Mouse (Mus musculus): ENCODE results near the gene Csnk1g2. TPM values are rescaled to one million over a fixed set of nuclear protein-coding genes. Genes with fewer than 3 reads are reported as not detected.

Csnk1g2 gene
- polyA plus RNA-seq (2014; fragmentation: Nextera tagmentation; extraction: Ambion mirVana), result 126 and 152 TPM in 2 replicates

DNA sequence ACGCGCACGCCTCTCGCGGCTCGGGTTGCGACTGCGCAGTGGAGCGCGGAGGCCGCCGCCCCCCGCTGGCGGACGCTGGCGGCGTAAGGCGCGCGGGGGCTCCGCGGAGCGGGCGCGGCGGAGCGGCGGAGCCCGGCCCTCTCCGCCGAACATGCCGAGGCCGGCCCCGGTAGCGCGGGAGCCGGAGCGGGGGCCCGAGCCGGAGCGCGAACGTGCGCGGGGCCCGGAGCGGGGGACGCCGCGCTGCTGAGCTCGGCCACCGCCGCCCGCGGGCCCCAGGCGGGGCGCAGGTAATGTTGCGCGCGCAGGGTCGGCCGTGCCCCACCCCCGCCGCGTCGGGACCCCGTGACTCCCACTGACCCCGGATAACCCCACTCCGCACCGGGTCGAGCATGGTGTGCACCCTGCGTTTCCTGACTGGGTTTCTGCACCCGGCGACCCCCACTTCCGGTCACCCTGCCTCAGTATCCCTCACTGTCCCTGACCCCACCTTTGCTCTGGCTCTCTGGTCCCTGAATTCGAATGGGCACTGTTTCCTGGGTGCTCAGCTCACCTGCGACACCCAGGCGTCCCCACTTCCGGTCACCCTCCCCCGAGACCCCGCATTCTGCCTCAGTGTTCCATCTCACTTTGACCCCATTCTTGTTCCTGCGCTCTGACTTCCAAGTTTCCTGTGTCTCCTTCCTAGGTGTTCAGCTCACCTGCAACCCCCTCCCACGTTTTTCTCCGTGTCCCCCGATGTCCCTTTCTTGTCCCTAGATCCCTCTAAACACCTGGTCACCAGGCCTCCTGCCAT is at the start of gene Csnk1g2:
Gene Csnk1g2 (plus strand): TSS at position 178 of the 796 bp plus-strand sequence.
- Histone ChIP-seq H3K27ac (replicated peaks; ENCODE audit: low read depth, low read length) (peak within 1 kb of the TSS; percentile 87), H3K4me1 (ENCODE audit: control insufficient read depth, insufficient read depth, low read length) (peaks cover 24% of the 10 kb centered on the region), H3K4me3 (ENCODE audit: low read depth, low read length) (peak within 1 kb of the TSS; percentile 87), H3K27me3 (ENCODE audit: control insufficient read depth, insufficient read depth, low read length) (no peaks in the 10 kb centered on the region), H3K9ac (ENCODE audit: low read length) (peak within 1 kb of the TSS; percentile 80), H3K36me3 (ENCODE audit: control insufficient read depth, insufficient read depth, low read length) (no peaks in the 10 kb centered on the region), H3K9me3 (ENCODE audit: control insufficient read depth, low read length) (no peaks in the 10 kb centered on the region), H3K4me2 (ENCODE audit: low read depth, severe bottlenecking) (peak within 1 kb of the TSS; percentile 69)
- 0 out of 2 replicates have a peak, but pooled peaks have one; percentile 10 for ATAC-seq (ENCODE audit: insufficient number of reproducible peaks, low FRiP score, low TSS enrichment, low read depth)
- under 1% methylated on average over 85 of the region's 85 CpGs for WGBS
- DNase-seq (ENCODE audit: low spot score), result peak; percentile 63

DNA sequence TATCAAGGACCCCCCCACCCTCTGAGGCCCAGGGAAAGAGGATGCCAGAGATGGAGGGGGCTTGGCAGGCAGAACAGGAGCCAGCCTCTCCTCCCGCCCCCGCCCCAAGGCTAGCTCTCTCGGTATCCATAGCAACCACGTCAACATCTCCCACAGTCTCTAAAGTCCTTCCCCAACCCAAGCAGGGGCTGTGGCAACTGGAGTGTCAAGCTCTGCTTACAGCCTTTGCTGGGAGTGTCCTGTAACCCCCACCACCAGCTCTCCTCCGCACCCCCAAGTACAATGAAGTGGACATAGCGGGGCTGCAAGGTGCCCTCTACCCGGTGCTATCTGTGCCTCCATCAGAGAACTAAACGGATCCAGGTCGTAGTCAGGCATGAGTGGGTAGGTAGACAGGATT is 48.7 kb upstream of the Csnk1g2 start:
- no peaks in the 10 kb centered on the region for H3K27me3 ChIP-seq (ENCODE audit: control insufficient read depth, insufficient read depth, low read length)
- DNase-seq (ENCODE audit: low spot score) (no peak), ATAC-seq (ENCODE audit: insufficient number of reproducible peaks, low FRiP score, low TSS enrichment, low read depth) (no peak)
- no peaks in the 10 kb centered on the region for H3K36me3 ChIP-seq (ENCODE audit: control insufficient read depth, insufficient read depth, low read length)
- 67% methylated on average over 9 of the region's 9 CpGs for WGBS
- peaks cover 31% of the 10 kb centered on the region for H3K4me1 ChIP-seq (ENCODE audit: control insufficient read depth, insufficient read depth, low read length)
- H3K27ac ChIP-seq (replicated peaks; ENCODE audit: low read depth, low read length), result no peak overlapping the region
- no peaks in the 10 kb centered on the region for H3K9me3 ChIP-seq (ENCODE audit: control insufficient read depth, low read length)
- no peak overlapping the region for H3K4me3 ChIP-seq (ENCODE audit: low read depth, low read length)
- no peak overlapping the region for H3K4me2 ChIP-seq (ENCODE audit: low read depth, severe bottlenecking)
- no peak overlapping the region for H3K9ac ChIP-seq (ENCODE audit: low read length)

DNA sequence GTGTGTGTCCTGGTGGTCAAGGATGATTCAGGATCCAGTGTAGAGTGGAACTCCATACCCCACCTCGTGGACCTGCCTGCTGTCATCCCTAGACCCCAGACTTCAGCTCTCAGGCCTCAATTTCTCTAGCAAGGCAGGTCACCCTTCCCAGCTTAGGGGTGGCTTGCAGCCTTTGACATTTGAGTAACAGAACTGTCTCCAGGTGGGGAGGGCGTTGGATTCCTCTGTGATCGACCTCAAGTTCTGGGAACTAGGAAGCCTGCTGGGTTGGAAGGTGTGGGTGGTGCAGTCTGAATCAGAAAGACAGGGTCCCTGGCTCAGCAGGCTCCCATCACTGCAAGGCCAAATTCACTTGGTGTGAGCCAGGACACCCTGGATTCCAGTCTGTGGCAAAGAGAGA is 47.7 kb upstream of the Csnk1g2 start:
- DNase-seq (ENCODE audit: low spot score), result no peak
- H3K9me3 ChIP-seq (ENCODE audit: control insufficient read depth, low read length), result no peaks in the 10 kb centered on the region
- ATAC-seq (ENCODE audit: insufficient number of reproducible peaks, low FRiP score, low TSS enrichment, low read depth), result no peak
- no peaks in the 10 kb centered on the region for H3K36me3 ChIP-seq (ENCODE audit: control insufficient read depth, insufficient read depth, low read length)
- H3K27me3 ChIP-seq (ENCODE audit: control insufficient read depth, insufficient read depth, low read length), result no peaks in the 10 kb centered on the region
- no peak overlapping the region for H3K9ac ChIP-seq (ENCODE audit: low read length)
- H3K4me1 ChIP-seq (ENCODE audit: control insufficient read depth, insufficient read depth, low read length), result peaks cover 31% of the 10 kb centered on the region
- no peak overlapping the region for H3K4me2 ChIP-seq (ENCODE audit: low read depth, severe bottlenecking)
- WGBS, result 81% methylated on average over 3 of the region's 3 CpGs
- H3K27ac ChIP-seq (replicated peaks; ENCODE audit: low read depth, low read length), result no peak overlapping the region
- H3K4me3 ChIP-seq (ENCODE audit: low read depth, low read length), result no peak overlapping the region

GRCm38 (mm10) chr10:80575925-80576324 is 46.7 kb upstream of the Csnk1g2 start:
- DNase-seq (ENCODE audit: low spot score) (no peak), ATAC-seq (ENCODE audit: insufficient number of reproducible peaks, low FRiP score, low TSS enrichment, low read depth) (no peak)
- no peaks in the 10 kb centered on the region for H3K9me3 ChIP-seq (ENCODE audit: control insufficient read depth, low read length)
- H3K9ac ChIP-seq (ENCODE audit: low read length), result peak overlapping the region; percentile 38
- peak overlapping the region; percentile 87 for H3K4me2 ChIP-seq (ENCODE audit: low read depth, severe bottlenecking)
- no peaks in the 10 kb centered on the region for H3K27me3 ChIP-seq (ENCODE audit: control insufficient read depth, insufficient read depth, low read length)
- H3K36me3 ChIP-seq (ENCODE audit: control insufficient read depth, insufficient read depth, low read length), result no peaks in the 10 kb centered on the region
- peak overlapping the region; percentile 69 for H3K4me3 ChIP-seq (ENCODE audit: low read depth, low read length)
- peaks cover 24% of the 10 kb centered on the region for H3K4me1 ChIP-seq (ENCODE audit: control insufficient read depth, insufficient read depth, low read length)
- no peak overlapping the region for H3K27ac ChIP-seq (replicated peaks; ENCODE audit: low read depth, low read length)
- WGBS, result 16% methylated on average over 17 of the region's 17 CpGs

DNA sequence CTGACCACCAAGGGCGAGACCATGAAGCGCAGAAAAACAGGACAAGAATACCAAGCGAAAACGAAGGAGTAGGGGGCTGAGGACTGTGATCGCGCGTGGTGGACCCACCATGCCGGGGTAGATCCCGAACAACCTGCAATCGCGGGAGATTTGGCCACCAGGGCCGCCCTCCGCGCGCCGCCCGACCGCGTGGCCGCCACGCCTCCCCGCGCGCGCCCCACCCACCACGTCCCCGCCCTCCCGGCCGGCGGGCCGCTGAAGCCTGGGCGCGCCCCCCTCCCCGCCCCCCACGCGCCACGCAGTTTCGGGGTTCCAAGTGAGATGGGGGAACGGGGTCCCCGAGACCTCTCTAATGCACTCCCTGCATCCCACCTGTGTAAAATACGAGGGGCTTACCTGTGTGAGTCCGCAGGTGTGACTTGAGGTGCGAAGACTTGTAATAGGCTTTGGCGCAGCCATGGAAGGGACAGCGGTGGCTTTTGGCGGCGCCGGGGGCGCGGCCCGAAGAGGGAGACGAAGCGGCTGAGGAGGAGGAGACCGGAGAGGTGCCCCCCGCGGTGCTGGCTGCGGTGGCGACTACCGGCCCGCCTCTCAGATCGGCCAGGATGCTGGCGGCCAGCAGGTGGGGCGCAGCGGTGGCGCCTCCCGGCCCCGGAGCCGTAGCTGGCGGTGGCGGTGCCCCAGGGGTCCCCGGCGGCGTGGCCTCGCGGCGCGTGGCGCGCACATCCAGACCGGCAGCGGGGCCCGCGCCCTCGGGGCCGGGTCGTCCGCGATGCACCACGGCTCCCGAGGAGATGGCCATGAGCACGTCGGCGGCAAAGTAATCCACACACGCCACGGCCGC is 46.1 kb upstream of the Csnk1g2 start:
- ATAC-seq (ENCODE audit: insufficient number of reproducible peaks, low FRiP score, low TSS enrichment, low read depth), result no peak
- peak; percentile 74 for DNase-seq (ENCODE audit: low spot score)
- Histone ChIP-seq H3K27ac (replicated peaks; ENCODE audit: low read depth, low read length) (peak overlapping the region; percentile 22; the same call in 1 of the 2 replicates), H3K4me2 (ENCODE audit: low read depth, severe bottlenecking) (peak overlapping the region; percentile 87), H3K9ac (ENCODE audit: low read length) (peak overlapping the region; percentile 66), H3K9me3 (ENCODE audit: control insufficient read depth, low read length) (no peaks in the 10 kb centered on the region), H3K36me3 (ENCODE audit: control insufficient read depth, insufficient read depth, low read length) (no peaks in the 10 kb centered on the region), H3K27me3 (ENCODE audit: control insufficient read depth, insufficient read depth, low read length) (no peaks in the 10 kb centered on the region), H3K4me1 (ENCODE audit: control insufficient read depth, insufficient read depth, low read length) (peaks cover 18% of the 10 kb centered on the region), H3K4me3 (ENCODE audit: low read depth, low read length) (peak overlapping the region; percentile 69)
- WGBS, result under 1% methylated on average over 86 of the region's 96 CpGs

DNA sequence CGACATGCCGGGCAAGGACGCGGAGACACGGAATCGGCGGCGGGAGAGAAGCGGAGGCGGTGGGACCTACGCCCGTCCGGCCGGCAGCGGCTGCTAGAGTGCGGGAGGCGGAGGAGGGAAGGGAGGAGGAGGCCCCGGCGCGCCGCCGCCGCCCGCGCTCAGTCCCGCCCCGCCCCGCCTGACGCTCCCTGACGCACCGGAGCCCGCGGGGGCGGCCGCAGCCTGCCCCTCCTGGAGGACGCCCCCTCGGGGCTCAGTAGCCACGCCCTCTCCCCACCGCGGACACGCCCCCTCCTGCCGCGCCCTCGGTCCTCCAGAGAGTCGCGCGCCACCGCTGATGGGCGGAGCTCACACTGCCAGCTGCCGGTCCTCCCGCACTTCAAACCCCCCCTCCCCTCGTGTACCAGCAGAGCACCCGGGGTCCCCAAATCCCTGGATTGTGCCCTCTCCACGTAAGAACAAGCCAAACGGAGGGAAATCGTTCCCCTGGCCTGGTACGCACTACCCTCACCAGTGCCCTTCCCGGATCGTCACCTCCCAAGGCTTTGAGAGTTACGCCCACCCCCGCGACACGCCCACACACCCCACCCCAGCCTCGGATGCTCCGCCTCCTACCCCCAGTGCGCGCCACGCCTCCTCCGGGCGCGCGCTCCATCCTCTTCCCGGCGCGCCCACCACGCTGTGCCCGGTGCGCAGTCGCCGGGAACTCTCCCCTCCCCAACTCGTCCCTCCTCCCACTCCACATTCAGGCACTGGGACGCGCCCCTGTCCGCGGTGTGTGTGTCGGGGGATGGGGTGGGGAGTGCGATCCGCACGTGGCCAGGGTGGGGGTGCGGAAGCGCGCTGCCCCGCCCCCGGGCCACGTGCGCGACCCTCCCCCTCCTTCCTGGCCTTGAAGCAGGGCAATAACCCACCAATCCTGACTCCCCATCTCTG is 45.2 kb upstream of the Csnk1g2 start, which contains the start of gene Klf16:
Gene Klf16 (minus strand): TSS at position 127 of the 936 bp plus-strand sequence.
- Histone ChIP-seq H3K27me3 (ENCODE audit: control insufficient read depth, insufficient read depth, low read length) (no peaks in the 10 kb centered on the region), H3K36me3 (ENCODE audit: control insufficient read depth, insufficient read depth, low read length) (no peaks in the 10 kb centered on the region), H3K4me1 (ENCODE audit: control insufficient read depth, insufficient read depth, low read length) (peaks cover 14% of the 10 kb centered on the region), H3K9ac (ENCODE audit: low read length) (peak within 1 kb of the TSS; percentile 66), H3K4me2 (ENCODE audit: low read depth, severe bottlenecking) (peak within 1 kb of the TSS; percentile 87), H3K27ac (replicated peaks; ENCODE audit: low read depth, low read length) (peak within 1 kb of the TSS; percentile 67), H3K9me3 (ENCODE audit: control insufficient read depth, low read length) (no peaks in the 10 kb centered on the region), H3K4me3 (ENCODE audit: low read depth, low read length) (peak within 1 kb of the TSS; percentile 69)
- under 1% methylated on average over 72 of the region's 97 CpGs for WGBS
- peak; percentile 98 for DNase-seq (ENCODE audit: low spot score)
- ATAC-seq (ENCODE audit: insufficient number of reproducible peaks, low FRiP score, low TSS enrichment, low read depth), result peak; percentile 76

DNA sequence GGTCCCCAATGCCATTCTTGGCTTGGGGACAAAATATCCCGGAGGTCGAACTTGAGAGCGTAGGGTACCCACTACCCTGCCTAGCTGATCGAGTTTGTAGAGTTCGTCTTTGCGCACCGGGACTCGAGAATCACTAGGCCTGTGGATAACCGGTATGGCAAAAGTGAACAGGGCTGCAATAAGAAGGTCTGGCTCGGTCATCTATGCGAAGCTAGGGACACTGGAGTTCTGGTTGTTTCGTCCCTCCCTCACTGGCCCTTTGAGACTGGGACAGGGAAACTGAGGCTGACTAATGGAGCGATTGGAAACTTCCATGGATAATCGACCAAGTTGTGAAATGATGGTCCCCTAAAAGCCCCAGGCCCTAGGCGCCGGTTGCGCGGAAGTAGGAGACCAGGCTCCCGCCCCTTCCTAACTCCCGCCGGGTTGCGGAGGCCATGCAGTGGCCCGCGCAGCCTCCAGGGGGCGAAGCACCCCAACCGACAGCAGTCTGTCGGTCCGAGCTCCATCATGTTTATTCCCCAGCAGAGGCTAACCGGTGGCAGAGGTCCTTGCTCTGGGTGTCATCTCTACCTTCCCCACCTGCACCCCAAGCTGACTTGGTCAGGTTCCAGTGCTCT is 44.4 kb upstream of the Csnk1g2 start:
- peak overlapping the region; percentile 69 for H3K4me3 ChIP-seq (ENCODE audit: low read depth, low read length)
- H3K4me1 ChIP-seq (ENCODE audit: control insufficient read depth, insufficient read depth, low read length), result peaks cover 14% of the 10 kb centered on the region
- peak overlapping the region; percentile 67 for H3K27ac ChIP-seq (replicated peaks; ENCODE audit: low read depth, low read length)
- H3K4me2 ChIP-seq (ENCODE audit: low read depth, severe bottlenecking), result peak overlapping the region; percentile 87
- H3K36me3 ChIP-seq (ENCODE audit: control insufficient read depth, insufficient read depth, low read length), result no peaks in the 10 kb centered on the region
- peak overlapping the region; percentile 34 for H3K9ac ChIP-seq (ENCODE audit: low read length)
- ATAC-seq (ENCODE audit: insufficient number of reproducible peaks, low FRiP score, low TSS enrichment, low read depth) (peak; percentile 10; the same call in 1 of the 2 replicates), DNase-seq (ENCODE audit: low spot score) (peak; percentile 88)
- H3K27me3 ChIP-seq (ENCODE audit: control insufficient read depth, insufficient read depth, low read length), result no peaks in the 10 kb centered on the region
- no peaks in the 10 kb centered on the region for H3K9me3 ChIP-seq (ENCODE audit: control insufficient read depth, low read length)
- 0% methylated on average over 29 of the region's 29 CpGs for WGBS
